Mouse (Mus musculus) adrenal gland, adult (tissue): Measurements from ENCODE around the gene Kdm1b.
A peak's percentile ranks its signal among the peaks of the same experiment; 100 is the strongest.

ENCODE experiments used
- DNase-seq, 2 experiments: peaks; one replicate each; pipeline ENCODE4 v3.0.0; 2022 to 2023; ENCODE audit warnings: low spot score in 1 of 2; ENCODE audit not compliant: inconsistent age in 2 of 2

The Kdm1b gene

GRCm38 (mm10) chr13:47043030-47043680 lies at the start of gene Kdm1b:
TSS of gene Kdm1b (plus strand) at chr13:47043499.
- DNase-seq = peak; percentile 99 to 100

GRCm38 (mm10) chr13:46997355-46997754 lies 45.9 kb upstream of the Kdm1b start:
- no peak for DNase-seq

DNA sequence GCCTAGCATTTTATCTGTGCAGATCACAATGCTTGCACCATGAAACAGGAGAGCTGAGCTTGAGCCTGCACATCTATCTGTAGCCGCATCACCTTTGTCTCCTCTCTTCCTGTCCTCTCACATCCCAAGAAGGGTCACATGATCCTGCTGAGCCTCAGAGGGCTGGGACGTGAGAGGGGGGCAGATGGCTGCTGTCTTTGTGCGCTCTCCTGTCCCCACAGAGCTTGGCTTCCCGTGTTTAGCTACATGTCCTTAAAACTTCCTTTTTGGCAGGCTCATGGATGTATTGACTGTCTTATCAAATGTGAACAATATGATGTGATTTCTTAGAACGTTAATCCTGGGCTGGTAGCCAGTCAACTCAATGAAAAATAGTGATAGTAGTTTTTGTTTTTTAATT lies 43.8 kb upstream of the Kdm1b start:
- no peak for DNase-seq

GRCm38 (mm10) chr13:47001590-47001989 lies 41.7 kb upstream of the Kdm1b start:
- DNase-seq = no peak

GRCm38 (mm10) chr13:47013740-47014139 lies 29.6 kb upstream of the Kdm1b start:
- no peak for DNase-seq

GRCm38 (mm10) chr13:47014334-47015194 lies 28.7 kb upstream of the Kdm1b start, which contains the start of gene Nhlrc1:
TSS of gene Nhlrc1 (minus strand) at chr13:47014850.
- peak; percentile 88 to 96 for DNase-seq

- no peak for DNase-seq
Observed at GRCm38 (mm10) chr13:47015195-47015501, 28.2 kb upstream of the Kdm1b start.

GRCm38 (mm10) chr13:47017259-47017658 lies 26.0 kb upstream of the Kdm1b start:
- DNase-seq = peak; percentile 55 to 84

- no peak for DNase-seq
Observed at GRCm38 (mm10) chr13:47019774-47020173, 23.5 kb upstream of the Kdm1b start.

DNA sequence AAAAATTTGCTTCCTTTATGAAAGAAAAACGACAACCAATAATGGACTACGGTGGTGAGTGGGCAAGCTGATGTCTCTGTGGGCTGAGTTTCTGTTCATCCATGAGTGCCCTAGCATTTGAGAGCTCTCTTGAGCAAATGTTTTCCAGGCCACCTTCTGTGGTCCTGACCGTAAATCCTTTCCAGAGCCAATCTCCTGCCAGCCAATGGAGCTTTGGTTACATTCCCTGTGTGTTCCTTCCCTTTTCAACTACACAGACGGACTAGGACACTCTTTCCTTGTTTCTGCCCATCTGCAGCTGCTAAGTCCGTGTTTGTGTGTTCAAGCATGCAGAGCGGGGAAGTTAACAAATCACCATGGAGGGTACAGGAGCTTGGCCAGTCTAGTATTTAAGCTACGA lies 22.5 kb upstream of the Kdm1b start:
- no peak for DNase-seq

GRCm38 (mm10) chr13:47030376-47031107 lies 12.8 kb upstream of the Kdm1b start:
- no peak for DNase-seq

DNA sequence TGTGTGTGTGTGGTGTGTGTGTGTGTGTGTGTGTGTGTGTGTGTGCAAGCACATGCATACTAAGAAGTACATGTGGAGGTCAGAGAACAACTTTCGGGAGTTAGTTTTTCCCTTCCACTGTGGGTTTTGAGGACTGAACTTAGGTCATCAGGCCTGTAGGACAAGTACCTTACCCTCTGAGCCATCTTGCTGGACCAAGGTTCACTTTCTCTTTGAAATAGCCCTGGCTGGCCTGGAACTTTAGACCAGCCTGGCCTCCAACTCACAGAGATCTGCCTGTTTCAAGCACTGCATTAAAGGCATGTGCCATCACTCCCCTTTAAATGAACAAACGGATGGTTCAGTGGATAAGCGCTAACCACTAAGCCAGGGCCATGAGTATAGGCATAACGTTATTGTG lies 9.7 kb upstream of the Kdm1b start:
- DNase-seq = no peak

DNA sequence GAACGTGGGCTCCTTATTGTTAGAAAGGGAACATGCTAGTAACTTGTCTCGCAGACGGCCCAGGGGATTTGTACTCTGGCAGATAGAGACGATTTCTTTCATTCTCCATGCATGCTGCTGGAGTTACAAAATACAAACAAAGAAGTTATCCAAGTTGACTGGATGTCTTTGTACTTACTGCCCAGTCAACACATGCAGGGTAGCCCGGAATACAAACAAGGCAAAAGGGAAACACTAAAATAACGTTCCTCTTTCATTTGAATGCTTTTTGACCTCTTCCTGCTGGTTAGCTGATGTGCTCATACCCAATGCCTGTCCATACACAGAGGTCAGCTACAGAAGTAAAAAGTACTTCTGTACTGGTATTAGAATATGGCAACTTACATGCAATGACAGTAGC lies 5.4 kb upstream of the Kdm1b start:
- no peak for DNase-seq

GRCm38 (mm10) chr13:47040061-47040460 lies 3.2 kb upstream of the Kdm1b start:
- DNase-seq = no peak

GRCm38 (mm10) chr13:47042024-47042633 lies 1.2 kb upstream of the Kdm1b start:
- DNase-seq = peak in 1 of 2 experiments; percentile 14

GRCm38 (mm10) chr13:47043833-47044616 lies 726 bp downstream of the Kdm1b start:
- peak in 1 of 2 experiments; percentile 57 for DNase-seq

GRCm38 (mm10) chr13:47044617-47044947 lies 1.3 kb downstream of the Kdm1b start, which contains the start of gene Tpmt:
TSS of gene Tpmt (minus strand) at chr13:47044737.
- DNase-seq = peak in 1 of 2 experiments; percentile 44

GRCm38 (mm10) chr13:47047996-47048395 lies 4.7 kb downstream of the Kdm1b start:
- DNase-seq = no peak

DNA sequence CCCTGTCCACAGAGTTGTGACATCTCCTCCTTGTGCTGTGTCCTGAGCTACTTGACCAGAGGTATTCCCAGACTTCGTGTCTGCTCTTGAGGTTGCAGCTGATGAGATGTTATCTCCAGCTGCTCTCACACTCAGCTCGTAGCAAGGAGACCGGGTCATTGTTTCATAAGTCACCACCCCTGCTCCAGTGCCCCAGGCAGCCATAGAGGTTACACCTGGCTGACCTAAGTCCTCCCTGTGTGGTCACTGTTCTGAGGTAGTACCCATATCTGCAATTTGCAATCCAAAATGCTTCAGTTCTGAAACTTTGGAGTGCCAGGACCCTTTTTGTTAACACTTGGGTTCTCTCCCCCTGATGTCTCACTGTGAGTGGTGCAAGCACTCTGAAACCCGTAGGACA lies 6.7 kb downstream of the Kdm1b start:
- no peak for DNase-seq

GRCm38 (mm10) chr13:47053971-47054370 lies 10.7 kb downstream of the Kdm1b start:
- DNase-seq = no peak

DNA sequence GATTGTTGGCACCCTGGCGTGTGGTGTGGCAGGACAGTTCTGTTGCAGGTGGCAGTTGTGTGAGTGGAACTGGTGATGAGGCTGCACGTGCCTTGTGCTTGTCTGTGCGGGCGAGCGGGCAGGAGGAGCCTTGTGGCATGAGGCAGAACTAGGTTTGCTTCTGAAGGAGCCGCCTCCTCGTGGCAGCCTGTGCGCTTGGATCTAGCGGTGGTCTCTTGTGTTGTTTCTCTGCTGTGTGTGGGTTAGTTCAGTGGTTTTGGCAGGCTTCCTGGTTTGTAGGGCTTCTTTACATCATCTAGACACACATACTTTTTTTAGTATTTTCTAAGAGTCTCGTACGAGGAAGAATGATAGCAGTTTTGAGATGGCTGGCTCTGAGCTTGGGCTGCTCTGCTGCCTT lies 12.8 kb downstream of the Kdm1b start:
- no peak for DNase-seq
